Mouse (Mus musculus): Measurements from ENCODE around the gene Zcrb1. TPM values are rescaled to one million over a fixed set of nuclear protein-coding genes. Genes with fewer than 3 reads are reported as not detected.
A peak's percentile ranks its signal among the peaks of the same experiment; 100 is the strongest.

The Zcrb1 gene
- total RNA-seq (2014; fragmentation: Nextera tagmentation), result 95.8 and 98.3 TPM in 2 replicates
- total RNA-seq (2017), result 61.6 and 75.3 TPM in 2 replicates
- 98.9 and 107 TPM in 2 replicates for polyA plus RNA-seq (2012)

DNA sequence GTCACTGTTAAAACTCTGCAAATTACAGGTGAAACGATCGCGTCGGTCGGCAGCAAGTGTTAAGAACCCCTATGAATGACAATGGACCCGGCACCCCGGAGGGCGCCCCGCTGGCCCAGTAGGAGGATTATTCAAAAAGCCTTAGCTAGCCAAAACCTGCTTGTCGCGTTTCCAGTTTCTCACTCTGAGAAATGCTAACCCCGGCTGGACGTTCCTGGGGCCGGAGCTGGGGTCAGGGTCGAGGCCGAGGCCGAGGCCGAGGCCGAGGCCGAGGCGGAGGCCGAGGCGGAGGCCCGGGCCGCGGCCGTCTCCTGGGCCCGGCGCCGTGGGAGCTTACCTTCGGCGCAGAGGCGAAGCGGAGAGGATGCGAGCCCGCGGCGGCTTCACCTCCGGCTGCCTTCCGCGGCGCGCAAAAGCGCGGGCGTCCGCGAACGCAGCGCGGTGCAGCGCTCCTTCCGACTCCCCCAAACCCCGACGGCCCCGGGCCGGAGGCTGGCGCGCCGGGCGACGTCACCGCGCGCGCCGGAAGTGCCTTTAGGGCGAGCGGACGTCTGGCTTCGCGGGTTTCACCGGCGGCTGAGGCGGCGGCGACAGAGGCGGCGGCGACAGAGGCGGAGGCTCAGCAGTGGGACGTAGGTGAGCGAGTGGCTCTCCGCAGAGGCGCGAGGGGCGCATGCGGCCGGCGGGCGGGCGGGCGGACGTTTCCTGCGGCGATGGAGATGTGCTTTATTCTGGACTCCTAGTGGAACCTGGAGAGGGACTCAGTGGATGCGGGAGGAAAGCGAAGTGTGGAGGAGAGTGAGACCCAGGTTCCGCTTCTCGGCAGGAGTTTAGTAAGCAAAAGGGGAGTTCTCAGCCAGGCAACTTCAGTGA is at the start of gene Zcrb1, which contains the start of gene Pphln1:
Zcrb1 (minus strand) TSS at position 509 of the 873 bp plus-strand sequence.
Pphln1 (plus strand) TSS at position 525 of the 873 bp plus-strand sequence.
- TF ChIP-seq GATA2 (IDR thresholded peaks at IDR 0.05; ENCODE audit: borderline replicate concordance, low read depth, low read length) (no peak), CTCF (IDR thresholded peaks at IDR 0.05; ENCODE audit: low read depth, low read length) (no peak), GATA1 (IDR thresholded peaks at IDR 0.05; ENCODE audit: borderline replicate concordance, low read length) (no peak)
- DNase-seq (ENCODE audit: low spot score), result peak; percentile 88
- H3K9me3 ChIP-seq (replicated peaks), result no peaks in the 10 kb centered on the region
- H3K4me3 ChIP-seq (ENCODE audit: low read depth, low read length), result peak within 1 kb of the TSS; percentile 82
- H3K36me3 ChIP-seq (replicated peaks), result peaks cover 53% of the 10 kb centered on the region
- ATAC-seq (ENCODE audit: extremely low read depth, insufficient number of reproducible peaks, low FRiP score, poor library complexity, severe bottlenecking), result peak; percentile 42
- peaks cover 40% of the 10 kb centered on the region for H3K4me1 ChIP-seq (ENCODE audit: insufficient read depth, low read depth, low read length)
- no peaks in the 10 kb centered on the region for H3K27me3 ChIP-seq (ENCODE audit: insufficient read depth, low read length)

DNA sequence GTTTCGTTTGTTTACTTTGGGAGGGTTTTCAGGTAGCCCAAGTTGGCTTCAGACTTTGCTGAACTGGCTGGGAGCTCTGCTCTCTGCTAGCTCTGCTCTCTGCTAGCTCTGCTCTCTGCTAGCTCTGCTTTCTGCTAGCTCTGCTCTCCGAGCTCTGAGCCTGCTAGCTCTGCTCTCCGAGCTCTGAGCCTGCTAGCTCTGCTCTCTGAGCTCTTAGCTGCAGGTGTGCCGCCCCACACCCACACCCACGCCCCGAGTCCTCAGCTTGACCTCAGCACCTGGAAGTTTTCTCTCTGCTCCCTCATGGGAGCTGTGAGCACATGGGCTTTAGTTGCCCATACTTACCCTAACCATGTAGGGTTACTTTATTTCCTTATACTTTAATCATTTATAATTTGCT is 45.5 kb upstream of the Zcrb1 start:
- no peaks in the 10 kb centered on the region for H3K27me3 ChIP-seq (ENCODE audit: insufficient read depth, low read length)
- no peaks in the 10 kb centered on the region for H3K4me1 ChIP-seq (ENCODE audit: insufficient read depth, low read depth, low read length)
- no peak for DNase-seq (ENCODE audit: low spot score)
- TF ChIP-seq POLR2AphosphoS5 (IDR thresholded peaks at IDR 0.05; ENCODE audit: insufficient replicate concordance, low read depth, low read length) (no peak), GATA1 (IDR thresholded peaks at IDR 0.05; ENCODE audit: borderline replicate concordance, low read length) (no peak), TAL1 (conservative IDR thresholded peaks at IDR 0.05; ENCODE audit: low read depth, low read length) (no peak), GATA2 (IDR thresholded peaks at IDR 0.05; ENCODE audit: borderline replicate concordance, low read depth, low read length) (no peak), CTCF (IDR thresholded peaks at IDR 0.05; ENCODE audit: low read depth, low read length) (no peak)
- ATAC-seq (ENCODE audit: extremely low read depth, insufficient number of reproducible peaks, low FRiP score, poor library complexity, severe bottlenecking), result no peak
- peaks cover 80% of the 10 kb centered on the region for H3K36me3 ChIP-seq (replicated peaks)
- no peak overlapping the region for H3K4me3 ChIP-seq (ENCODE audit: low read depth, low read length)
- H3K9me3 ChIP-seq (replicated peaks), result no peaks in the 10 kb centered on the region

DNA sequence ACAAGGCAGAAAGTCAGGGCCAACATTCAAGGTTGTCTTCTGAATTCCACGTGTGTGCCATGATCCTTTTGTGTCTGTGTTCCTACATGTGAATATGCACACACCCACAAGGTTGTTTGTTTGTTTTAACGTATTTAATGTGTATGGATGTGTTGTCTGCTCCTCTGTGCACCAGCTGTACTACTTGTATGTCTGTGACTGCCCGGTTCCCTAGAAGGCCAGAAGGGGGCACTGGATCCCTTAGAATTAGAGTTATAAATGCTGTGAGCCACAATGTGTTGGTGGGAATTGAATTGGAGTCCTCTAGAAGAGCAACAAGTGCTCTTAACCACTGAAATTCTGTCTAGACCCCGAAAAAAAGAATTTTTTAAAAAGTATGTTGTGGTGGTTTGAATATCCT is 44.1 kb upstream of the Zcrb1 start:
- H3K9me3 ChIP-seq (replicated peaks), result no peaks in the 10 kb centered on the region
- no peak for TF ChIP-seq TAL1 (conservative IDR thresholded peaks at IDR 0.05; ENCODE audit: low read depth, low read length)
- no peak for TF ChIP-seq GATA1 (IDR thresholded peaks at IDR 0.05; ENCODE audit: borderline replicate concordance, low read length)
- TF ChIP-seq GATA2 (IDR thresholded peaks at IDR 0.05; ENCODE audit: borderline replicate concordance, low read depth, low read length), result no peak
- no peak for TF ChIP-seq POLR2AphosphoS5 (IDR thresholded peaks at IDR 0.05; ENCODE audit: insufficient replicate concordance, low read depth, low read length)
- no peak for TF ChIP-seq CTCF (IDR thresholded peaks at IDR 0.05; ENCODE audit: low read depth, low read length)
- no peak for ATAC-seq (ENCODE audit: extremely low read depth, insufficient number of reproducible peaks, low FRiP score, poor library complexity, severe bottlenecking)
- H3K36me3 ChIP-seq (replicated peaks), result peaks cover 81% of the 10 kb centered on the region
- no peak overlapping the region for H3K4me3 ChIP-seq (ENCODE audit: low read depth, low read length)
- no peak for DNase-seq (ENCODE audit: low spot score)
- H3K4me1 ChIP-seq (ENCODE audit: insufficient read depth, low read depth, low read length), result no peaks in the 10 kb centered on the region
- no peaks in the 10 kb centered on the region for H3K27me3 ChIP-seq (ENCODE audit: insufficient read depth, low read length)

DNA sequence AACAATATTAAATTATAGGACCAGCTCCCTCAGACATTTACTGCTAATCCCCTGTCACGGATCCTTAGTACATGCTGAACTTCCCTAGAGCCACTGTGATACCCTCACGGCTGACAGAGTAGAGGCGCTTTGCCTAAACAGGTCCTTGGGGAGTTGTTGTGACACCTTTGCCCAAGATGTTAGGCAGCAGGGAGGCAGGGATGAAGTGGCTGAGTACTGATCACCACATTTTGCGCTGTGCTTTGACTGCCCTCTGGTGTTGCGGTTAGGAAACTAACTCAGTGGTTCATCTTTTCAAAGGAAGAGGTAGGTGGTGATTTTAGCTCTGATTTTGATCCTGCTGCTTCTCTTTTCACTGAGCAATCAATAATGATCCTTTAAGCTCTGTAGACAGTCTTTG is 40.5 kb upstream of the Zcrb1 start:
- Histone ChIP-seq H3K4me1 (ENCODE audit: insufficient read depth, low read depth, low read length) (no peaks in the 10 kb centered on the region), H3K9me3 (replicated peaks) (no peaks in the 10 kb centered on the region), H3K36me3 (replicated peaks) (peaks cover 83% of the 10 kb centered on the region), H3K4me3 (ENCODE audit: low read depth, low read length) (no peak overlapping the region), H3K27me3 (ENCODE audit: insufficient read depth, low read length) (no peaks in the 10 kb centered on the region)
- TF ChIP-seq CTCF (IDR thresholded peaks at IDR 0.05; ENCODE audit: low read depth, low read length), result peak; percentile 18; the same call in 1 of the 2 replicates
- no peak for TF ChIP-seq GATA2 (IDR thresholded peaks at IDR 0.05; ENCODE audit: borderline replicate concordance, low read depth, low read length)
- DNase-seq (ENCODE audit: low spot score) (peak; percentile 9), ATAC-seq (ENCODE audit: extremely low read depth, insufficient number of reproducible peaks, low FRiP score, poor library complexity, severe bottlenecking) (peak; percentile 49)

DNA sequence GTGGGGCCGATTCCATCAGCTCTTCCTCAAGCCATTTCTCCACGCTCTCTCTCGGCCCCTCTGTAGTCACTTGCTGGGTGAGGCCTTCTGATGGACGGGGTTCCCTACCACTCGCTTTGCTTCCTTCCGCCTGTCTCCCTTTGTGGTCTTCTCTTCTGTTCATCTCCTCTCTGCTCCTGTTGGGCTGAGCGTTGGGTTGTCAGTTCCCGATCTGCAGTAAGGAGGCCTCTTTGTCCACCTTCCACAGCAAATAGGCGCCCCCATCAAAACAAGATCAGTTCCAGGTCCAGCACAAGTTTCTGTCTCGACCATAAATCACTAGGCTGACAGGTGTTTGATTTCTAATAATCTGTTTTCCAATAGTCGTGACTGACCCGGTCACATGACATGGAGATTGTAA is 37.9 kb upstream of the Zcrb1 start:
- Histone ChIP-seq H3K4me3 (ENCODE audit: low read depth, low read length) (no peak overlapping the region), H3K9me3 (replicated peaks) (no peaks in the 10 kb centered on the region), H3K36me3 (replicated peaks) (peaks cover 81% of the 10 kb centered on the region), H3K27me3 (ENCODE audit: insufficient read depth, low read length) (no peaks in the 10 kb centered on the region), H3K4me1 (ENCODE audit: insufficient read depth, low read depth, low read length) (no peaks in the 10 kb centered on the region)
- no peak for ATAC-seq (ENCODE audit: extremely low read depth, insufficient number of reproducible peaks, low FRiP score, poor library complexity, severe bottlenecking)
- DNase-seq (ENCODE audit: low spot score), result no peak
- TF ChIP-seq POLR2AphosphoS5 (IDR thresholded peaks at IDR 0.05; ENCODE audit: insufficient replicate concordance, low read depth, low read length) (no peak), GATA1 (IDR thresholded peaks at IDR 0.05; ENCODE audit: borderline replicate concordance, low read length) (no peak), TAL1 (conservative IDR thresholded peaks at IDR 0.05; ENCODE audit: low read depth, low read length) (no peak), GATA2 (IDR thresholded peaks at IDR 0.05; ENCODE audit: borderline replicate concordance, low read depth, low read length) (no peak), CTCF (IDR thresholded peaks at IDR 0.05; ENCODE audit: low read depth, low read length) (no peak)

DNA sequence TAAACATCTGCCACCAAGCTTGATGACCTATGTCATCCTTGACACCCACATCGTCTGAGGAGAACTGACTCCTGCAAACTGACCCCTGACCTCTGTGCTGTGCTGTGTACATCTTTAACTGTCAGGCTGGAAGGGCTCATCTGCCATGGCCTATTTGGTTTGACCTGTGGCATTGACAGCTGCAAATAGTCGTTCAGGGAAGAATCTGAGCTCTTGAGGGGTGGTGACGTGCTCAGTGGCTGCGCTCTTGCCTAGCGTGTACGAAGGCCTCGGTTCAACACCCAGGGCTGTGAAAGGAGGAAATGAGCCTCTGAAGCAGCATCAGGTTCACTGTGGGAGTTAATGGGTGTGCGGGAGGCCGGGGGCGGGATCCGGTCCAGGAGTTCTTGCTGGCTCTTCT is 35.7 kb upstream of the Zcrb1 start:
- peaks cover 78% of the 10 kb centered on the region for H3K36me3 ChIP-seq (replicated peaks)
- no peaks in the 10 kb centered on the region for H3K4me1 ChIP-seq (ENCODE audit: insufficient read depth, low read depth, low read length)
- ATAC-seq (ENCODE audit: extremely low read depth, insufficient number of reproducible peaks, low FRiP score, poor library complexity, severe bottlenecking) (no peak), DNase-seq (ENCODE audit: low spot score) (no peak)
- H3K9me3 ChIP-seq (replicated peaks), result no peaks in the 10 kb centered on the region
- no peaks in the 10 kb centered on the region for H3K27me3 ChIP-seq (ENCODE audit: insufficient read depth, low read length)
- H3K4me3 ChIP-seq (ENCODE audit: low read depth, low read length), result no peak overlapping the region
- TF ChIP-seq GATA1 (IDR thresholded peaks at IDR 0.05; ENCODE audit: borderline replicate concordance, low read length) (no peak), CTCF (IDR thresholded peaks at IDR 0.05; ENCODE audit: low read depth, low read length) (no peak), POLR2AphosphoS5 (IDR thresholded peaks at IDR 0.05; ENCODE audit: insufficient replicate concordance, low read depth, low read length) (no peak), GATA2 (IDR thresholded peaks at IDR 0.05; ENCODE audit: borderline replicate concordance, low read depth, low read length) (no peak), TAL1 (conservative IDR thresholded peaks at IDR 0.05; ENCODE audit: low read depth, low read length) (no peak)

All from G1E (cell line).